Mouse (Mus musculus) G1E-ER4 (cell line): ENCODE results near the gene Ppp1r9b. TPM values are rescaled to one million over a fixed set of nuclear protein-coding genes. Genes with fewer than 3 reads are reported as not detected.

ENCODE experiments used
- GATA1 ChIP-seq: IDR thresholded peaks from one replicate; pipeline ENCODE4 v1.8.0; 2012; ENCODE audit warnings: low read length, inconsistent platforms
- polyA plus RNA-seq: library from polyadenylated mRNA; stranded (reverse); fragments of >175 nt; gene quantifications from 2 replicates; pipeline ENCODE4 v1.2.3, GENCODE M21; 2012

Ppp1r9b gene
- polyA plus RNA-seq, 1 experiment: 249 TPM

GRCm38 (mm10) chr11:95041139-95041609 lies 50.3 kb downstream of the Ppp1r9b start, which contains the start of gene Pdk2:
TSS of gene Pdk2 (minus strand) at chr11:95041354.
- no peak for TF ChIP-seq GATA1

GRCm38 (mm10) chr11:95042096-95042495 lies 51.3 kb downstream of the Ppp1r9b start:
- TF ChIP-seq GATA1: no peak

- TF ChIP-seq GATA1: no peak
These were observed 52.2 kb downstream of the Ppp1r9b start for GRCm38 (mm10) chr11:95043060-95043459.

DNA sequence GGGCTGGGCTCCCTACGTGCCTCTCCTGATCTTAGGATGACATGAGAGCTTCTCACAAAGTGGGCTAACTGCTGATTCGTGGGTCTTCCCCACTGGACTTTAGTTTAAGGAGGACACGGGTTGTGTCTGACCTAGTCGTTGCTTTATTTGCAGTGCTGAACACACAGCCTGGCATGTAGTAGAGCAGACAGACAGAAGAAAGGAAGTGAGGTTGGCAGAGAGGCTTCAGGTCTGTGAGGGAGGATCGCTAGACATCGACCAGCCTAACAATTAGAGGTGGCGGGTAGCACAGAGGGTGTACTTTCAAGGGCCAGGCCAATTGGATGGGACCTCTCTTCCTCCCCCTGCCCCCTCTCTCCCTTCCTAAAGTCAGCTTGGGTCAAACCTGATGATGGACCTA lies 52.8 kb downstream of the Ppp1r9b start:
- no peak for TF ChIP-seq GATA1

DNA sequence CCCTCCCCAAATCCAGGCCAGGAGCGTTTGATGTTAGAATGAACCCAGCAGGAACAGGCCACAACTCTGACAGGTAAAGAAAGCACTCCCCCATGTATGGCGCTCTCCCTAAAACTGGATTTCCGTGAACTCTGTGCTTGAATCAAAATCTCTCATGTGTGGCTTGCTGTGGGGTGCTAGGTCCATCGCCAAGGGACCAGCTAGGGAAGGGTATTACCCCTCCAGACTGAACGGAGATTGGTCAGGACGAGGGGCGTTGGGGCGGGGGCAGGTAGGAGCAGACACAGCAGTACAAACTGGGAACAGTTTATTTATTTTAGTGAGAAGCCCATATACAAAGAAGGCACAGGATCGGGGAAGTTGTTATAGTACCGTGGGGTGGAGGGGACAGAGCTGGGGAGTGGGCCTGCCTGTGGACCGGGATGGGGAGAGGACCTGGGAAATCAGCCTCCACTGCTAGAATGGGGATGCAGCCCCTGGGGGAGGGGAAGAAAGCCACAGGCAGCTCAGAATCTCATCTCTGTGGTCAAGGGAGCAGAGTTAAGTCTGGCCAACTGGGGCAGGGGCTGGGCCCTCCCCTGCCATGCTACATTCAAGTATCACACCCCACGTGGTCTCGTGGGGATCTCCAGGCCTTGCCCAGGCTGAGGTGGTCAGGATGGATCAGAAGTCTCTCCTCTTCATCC lies 53.5 kb downstream of the Ppp1r9b start:
- no peak for TF ChIP-seq GATA1

DNA sequence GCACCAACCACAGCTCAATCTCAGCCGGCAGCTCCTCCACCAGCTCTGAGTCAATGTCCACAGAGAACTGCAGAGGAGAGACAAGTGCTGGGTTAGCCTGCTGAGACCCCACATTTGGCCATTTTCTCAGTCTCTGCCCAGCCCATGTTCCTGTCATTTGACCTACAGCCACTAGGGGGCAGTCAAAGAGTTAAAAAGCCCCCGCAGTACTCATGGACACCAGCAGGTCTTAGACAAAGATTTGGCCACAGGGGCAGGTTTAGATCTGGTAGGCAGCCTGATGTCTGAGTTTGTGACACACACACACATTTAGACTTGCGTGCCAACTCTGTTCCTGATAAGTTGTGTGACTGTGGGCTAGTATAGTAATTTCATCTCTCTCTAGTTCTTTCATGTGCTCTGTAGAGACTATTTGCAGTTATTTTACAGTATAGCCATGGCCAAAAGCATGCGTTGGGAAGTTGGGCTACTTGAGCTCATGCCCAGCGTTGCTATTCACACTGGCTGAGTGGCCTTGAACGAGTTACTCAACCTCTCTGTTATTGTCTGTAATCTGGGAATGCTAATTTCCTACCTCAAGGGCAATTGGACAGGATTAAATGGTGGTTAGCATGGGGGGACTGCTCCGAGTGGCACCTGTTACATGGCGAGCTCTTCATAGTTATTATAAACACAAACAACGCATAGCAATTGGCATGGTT lies 56.3 kb downstream of the Ppp1r9b start:
- no peak for TF ChIP-seq GATA1

- TF ChIP-seq GATA1: no peak
These were observed 62.2 kb downstream of the Ppp1r9b start for GRCm38 (mm10) chr11:95053062-95053461.

Other genes with a start within 250 kb of the Ppp1r9b start
- gene Cdc34b, start 249.3 kb upstream of the Ppp1r9b start, polyA plus RNA-seq: 0.06 and 0.12 TPM in 2 replicates
- not detected in 2 replicates for gene Tmem92, start 208.3 kb upstream of the Ppp1r9b start, polyA plus RNA-seq
- gene Col1a1, start 54.8 kb upstream of the Ppp1r9b start, polyA plus RNA-seq: 0.01 TPM in 2 replicates
- gene Hils1, start 23.4 kb upstream of the Ppp1r9b start, polyA plus RNA-seq: not detected in 2 replicates
- not detected in 2 replicates for gene Sgca, start 14.7 kb upstream of the Ppp1r9b start, polyA plus RNA-seq
- 370 and 460 TPM in 2 replicates for gene Samd14, start 18.8 kb downstream of the Ppp1r9b start, polyA plus RNA-seq
- 32.6 and 36.2 TPM in 2 replicates for gene Pdk2, start 50.3 kb downstream of the Ppp1r9b start, polyA plus RNA-seq
- gene Itga3, start 85.8 kb downstream of the Ppp1r9b start, polyA plus RNA-seq: not detected in 2 replicates
- not detected in 2 replicates for gene Dlx3, start 129.1 kb downstream of the Ppp1r9b start, polyA plus RNA-seq
- gene Dlx4, start 155.2 kb downstream of the Ppp1r9b start, polyA plus RNA-seq: not detected in 2 replicates